Mouse (Mus musculus) bone marrow macrophage, adult 2 months (primary cell): ENCODE data around the gene Asb18. TPM values are rescaled to one million over a fixed set of nuclear protein-coding genes. Genes with fewer than 3 reads are reported as not detected.

Source experiments
- H3K27ac ChIP-seq: 2 replicates; pipeline ENCODE4 v1.5.1; 2012; ENCODE audit warnings: low read depth, low read length; ENCODE audit not compliant: insufficient read depth
- H3K4me1 ChIP-seq: 2 replicates; pipeline ENCODE4 v1.6.1; 2012; ENCODE audit warnings: low read length; ENCODE audit not compliant: control insufficient read depth, insufficient read depth
- H3K4me3 ChIP-seq: 2 replicates; pipeline ENCODE4 v1.5.1; 2012; ENCODE audit warnings: mild to moderate bottlenecking, low read length, moderate library complexity; ENCODE audit not compliant: insufficient read depth
- CTCF ChIP-seq: IDR thresholded peaks from 2 replicates; pipeline ENCODE4 v1.5.1; 2012; ENCODE audit warnings: low read depth, mild to moderate bottlenecking, low read length, moderate library complexity
- POLR2A ChIP-seq: IDR thresholded peaks from 2 replicates; pipeline ENCODE4 v1.6.1; 2012; ENCODE audit warnings: mild to moderate bottlenecking, low read depth, low read length, borderline replicate concordance
- polyA plus RNA-seq: library from polyadenylated mRNA; stranded (reverse); fragments of >200 nt; gene quantifications from 2 replicates; pipeline ENCODE4 v1.2.4, GENCODE M21; 2012; ENCODE audit not compliant: missing spikeins, insufficient read depth, insufficient read length

The Asb18 gene
- polyA plus RNA-seq, 1 experiment = not detected

GRCm38 (mm10) chr1:89959393-89959792, 55.1 kb downstream of the Asb18 start:
- Histone ChIP-seq H3K4me3 (no peak overlapping the region), H3K27ac (no peak overlapping the region), H3K4me1 (no peaks in the 10 kb centered on the region)
- TF ChIP-seq CTCF = no peak
- no peak for TF ChIP-seq POLR2A

DNA sequence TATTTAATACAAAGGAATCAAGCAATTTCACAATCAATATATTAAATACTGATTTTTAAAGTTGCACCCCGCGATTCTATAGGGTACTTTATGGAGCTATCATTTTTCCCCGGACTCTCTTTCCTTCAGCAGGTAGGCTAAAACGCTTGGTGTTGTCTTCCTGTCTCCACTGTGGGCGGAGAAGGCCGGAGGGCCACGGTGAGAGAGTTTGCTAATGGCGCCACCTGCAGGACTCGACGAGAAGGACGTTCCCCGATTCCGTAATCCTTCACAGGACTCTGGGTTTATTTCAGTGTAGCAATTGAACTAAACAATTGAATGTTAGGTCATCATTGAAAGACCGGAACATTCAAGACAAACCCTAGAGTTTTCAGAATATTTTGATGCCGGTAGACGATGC, 71.3 kb downstream of the Asb18 start:
- TF ChIP-seq CTCF (peak; percentile 91), POLR2A (no peak)
- H3K4me1 ChIP-seq = peaks cover 8% of the 10 kb centered on the region; the same call in 1 of the 2 replicates
- no peak overlapping the region for H3K27ac ChIP-seq
- H3K4me3 ChIP-seq = no peak overlapping the region

- Histone ChIP-seq H3K27ac (no peak overlapping the region), H3K4me3 (peak overlapping the region; percentile 54; the same call in 1 of the 2 replicates), H3K4me1 (peaks cover 8% of the 10 kb centered on the region; the same call in 1 of the 2 replicates)
- TF ChIP-seq POLR2A (no peak), CTCF (no peak)
These were observed 72.0 kb downstream of the Asb18 start for GRCm38 (mm10) chr1:89942395-89942976.

GRCm38 (mm10) chr1:89941701-89942381, 72.6 kb downstream of the Asb18 start:
- Histone ChIP-seq H3K4me3 (peak overlapping the region; percentile 54), H3K27ac (no peak overlapping the region), H3K4me1 (peaks cover 8% of the 10 kb centered on the region; the same call in 1 of the 2 replicates)
- TF ChIP-seq POLR2A (no peak), CTCF (no peak)

- Histone ChIP-seq H3K4me3 (no peak overlapping the region), H3K4me1 (peaks cover 8% of the 10 kb centered on the region; the same call in 1 of the 2 replicates), H3K27ac (no peak overlapping the region)
- TF ChIP-seq POLR2A (no peak), CTCF (no peak)
These were observed 73.4 kb downstream of the Asb18 start for GRCm38 (mm10) chr1:89940961-89941524.

GRCm38 (mm10) chr1:89939981-89940726, 74.3 kb downstream of the Asb18 start:
- H3K27ac ChIP-seq = no peak overlapping the region
- no peak for TF ChIP-seq POLR2A
- peak; percentile 63 for TF ChIP-seq CTCF
- H3K4me1 ChIP-seq = peaks cover 8% of the 10 kb centered on the region; the same call in 1 of the 2 replicates
- H3K4me3 ChIP-seq = peak overlapping the region; percentile 18; the same call in 1 of the 2 replicates

GRCm38 (mm10) chr1:89939596-89939960, 74.9 kb downstream of the Asb18 start:
- no peak overlapping the region for H3K27ac ChIP-seq
- peaks cover 8% of the 10 kb centered on the region; the same call in 1 of the 2 replicates for H3K4me1 ChIP-seq
- no peak for TF ChIP-seq CTCF
- TF ChIP-seq POLR2A = no peak
- no peak overlapping the region for H3K4me3 ChIP-seq

- no peak overlapping the region for H3K27ac ChIP-seq
- TF ChIP-seq POLR2A (no peak), CTCF (peak; percentile 72)
- H3K4me3 ChIP-seq = no peak overlapping the region
- H3K4me1 ChIP-seq = peaks cover 8% of the 10 kb centered on the region; the same call in 1 of the 2 replicates
These were observed 75.4 kb downstream of the Asb18 start for GRCm38 (mm10) chr1:89938884-89939595.
